Mouse (Mus musculus) E14TG2a.4 (cell line): Measurements from ENCODE around the gene Rhot2.

Experiments used
- CTCF ChIP-seq: conservative IDR thresholded peaks from 2 replicates; pipeline ENCODE4 v1.5.1; 2014; ENCODE audit warnings: low read length
- NANOG ChIP-seq: IDR thresholded peaks from 2 replicates; pipeline ENCODE4 v1.6.1; 2014; ENCODE audit warnings: borderline replicate concordance, low read length, mixed read lengths
- POU5F1 ChIP-seq: IDR thresholded peaks from 2 replicates; pipeline ENCODE4 v1.6.1; 2014; ENCODE audit warnings: low read length, borderline replicate concordance

- TF ChIP-seq CTCF (no peak), NANOG (no peak), POU5F1 (no peak)
These were observed 34.0 kb upstream of the Rhot2 start for GRCm38 (mm10) chr17:25878611-25879180.
